Mouse (Mus musculus) small intestine, adult 2 months (tissue): ENCODE measurements around the gene Apaf1.

Experiments
- CTCF ChIP-seq: fragments of 200-500 bp; IDR thresholded peaks from 2 replicates; pipeline ENCODE4 v1.5.1; 2012; ENCODE audit warnings: low read depth, mild to moderate bottlenecking, control low read depth, inconsistent platforms, low read length, moderate library complexity, mixed read lengths; ENCODE audit not compliant: insufficient replicate concordance, insufficient read length; ENCODE audit errors: extremely low read depth
- POLR2A ChIP-seq: fragments of 200-500 bp; IDR thresholded peaks from 2 replicates; pipeline ENCODE4 v1.6.1; 2012; ENCODE audit warnings: low read depth, mild to moderate bottlenecking, control low read depth, inconsistent platforms, low read length, moderate library complexity

DNA sequence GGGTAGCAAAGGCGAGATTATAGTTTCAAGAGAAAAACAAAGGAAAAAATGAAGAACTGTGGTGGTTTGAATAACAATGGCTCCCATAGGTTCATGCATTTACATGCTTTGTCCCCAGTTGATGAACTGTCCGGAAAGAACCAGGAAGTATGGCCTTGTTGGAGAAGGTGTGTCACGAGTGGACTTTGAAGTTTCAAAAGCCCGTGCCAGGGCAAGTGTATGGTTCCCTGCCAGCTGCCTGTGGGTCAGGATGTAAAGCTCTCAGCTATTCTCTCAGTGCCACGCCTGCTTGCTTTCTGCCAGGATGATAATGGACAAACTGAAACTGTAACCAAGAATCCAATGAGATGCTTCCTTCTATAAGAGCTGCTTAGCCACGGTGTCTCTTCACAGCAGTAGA, 20.2 kb downstream of the Apaf1 start:
- TF ChIP-seq CTCF = no peak
- TF ChIP-seq POLR2A = no peak
